Mouse (Mus musculus): ENCODE data around the gene Olfr1428. TPM values are rescaled to one million over a fixed set of nuclear protein-coding genes. Genes with fewer than 3 reads are reported as not detected.

The Olfr1428 gene
- total and polyA plus RNA-seq, 3 experiments: not detected

GRCm38 (mm10) chr19:12113807-12114206 lies 1.9 kb downstream of the Olfr1428 start:
- Histone ChIP-seq H3K27me3 (replicated peaks) (no peaks in the 10 kb centered on the region), H3K79me2 (replicated peaks; ENCODE audit: control insufficient read depth, extremely low read depth, insufficient read depth, poor library complexity, severe bottlenecking) (no peaks in the 10 kb centered on the region), H3K4me2 (ENCODE audit: insufficient read depth, low read depth, poor library complexity, severe bottlenecking) (no peak overlapping the region), H3K9ac (ENCODE audit: insufficient read depth, low read depth) (no peak overlapping the region), H3K27ac (ENCODE audit: insufficient read depth, low read depth) (no peak overlapping the region), H3K9me3 (replicated peaks; ENCODE audit: low read length) (no peaks in the 10 kb centered on the region), H3K36me3 (replicated peaks in 1 of 2; ENCODE audit: control insufficient read depth in 1 of 2, insufficient read depth in 1 of 2, low read length in 1 of 2) (no peaks in the 10 kb centered on the region), H3K4me1 (ENCODE audit: control insufficient read depth in 1 of 2, insufficient read depth in 2 of 2) (no peaks in the 10 kb centered on the region), H3K4me3 (replicated peaks in 1 of 3; ENCODE audit: low read depth in 2 of 3, low read length in 2 of 3, poor library complexity in 1 of 3) (no peak overlapping the region)
- TF ChIP-seq NRF1 (IDR thresholded peaks at IDR 0.05; ENCODE audit: low read depth, low read length) (no peak), MAFK (IDR thresholded peaks at IDR 0.05; ENCODE audit: insufficient replicate concordance, low read length) (peak; percentile 75), ZNF384 (IDR thresholded peaks at IDR 0.05; ENCODE audit: low read depth, low read length) (no peak), SIN3A (IDR thresholded peaks at IDR 0.05; ENCODE audit: low read length) (no peak), JUND (conservative IDR thresholded peaks at IDR 0.05; ENCODE audit: low read depth, low read length) (no peak), IRF4 (IDR thresholded peaks at IDR 0.05; ENCODE audit: low read depth, low read length) (no peak), UBTF (IDR thresholded peaks at IDR 0.05; ENCODE audit: low read depth, low read length) (no peak), GABPA (IDR thresholded peaks at IDR 0.05; ENCODE audit: insufficient replicate concordance, low read depth, low read length) (no peak)
- dilution Hi-C loops (cut with MboI; ENCODE audit: extremely low pct_ligation_motif_present, extremely low pct_unique_long_range_greater_than_20kb, low sequenced_read_pairs) (no loop called here), in situ Hi-C loops (cut with MboI; ENCODE audit: low pct_ligation_motif_present, low pct_unique_long_range_greater_than_20kb, low sequenced_read_pairs) (no loop called here)
- DNase-seq (ENCODE audit: extremely low read depth): no peak

DNA sequence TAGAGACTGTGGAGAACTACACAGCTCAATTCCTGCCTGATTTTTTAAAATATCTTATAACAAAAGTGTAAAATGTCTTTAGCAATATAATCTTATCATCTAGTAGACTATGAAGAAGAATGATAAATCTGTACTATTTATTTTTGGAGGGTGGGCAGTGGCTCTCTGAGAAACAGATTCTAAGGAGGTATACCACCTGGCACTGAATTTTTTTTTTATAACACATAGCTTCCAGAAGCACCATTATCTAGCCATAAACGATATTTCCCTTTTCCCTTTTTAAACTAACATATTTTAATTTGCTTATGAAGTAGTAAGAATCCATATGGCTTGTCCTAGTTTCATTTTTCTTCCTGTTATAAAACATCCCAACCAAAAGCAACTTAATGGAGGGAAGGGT lies 11.2 kb downstream of the Olfr1428 start:
- no peaks in the 10 kb centered on the region for H3K79me2 ChIP-seq (replicated peaks; ENCODE audit: control insufficient read depth, extremely low read depth, insufficient read depth, poor library complexity, severe bottlenecking)
- no peaks in the 10 kb centered on the region for H3K9me3 ChIP-seq (replicated peaks; ENCODE audit: low read length)
- no peak overlapping the region for H3K4me3 ChIP-seq (replicated peaks in 1 of 3; ENCODE audit: low read depth in 2 of 3, low read length in 2 of 3, poor library complexity in 1 of 3)
- no peak for DNase-seq (ENCODE audit: extremely low read depth)
- H3K36me3 ChIP-seq (replicated peaks in 1 of 2; ENCODE audit: control insufficient read depth in 1 of 2, insufficient read depth in 1 of 2, low read length in 1 of 2): no peaks in the 10 kb centered on the region
- dilution Hi-C loops (cut with MboI; ENCODE audit: extremely low pct_ligation_motif_present, extremely low pct_unique_long_range_greater_than_20kb, low sequenced_read_pairs) (no loop called here), in situ Hi-C loops (cut with MboI; ENCODE audit: low pct_ligation_motif_present, low pct_unique_long_range_greater_than_20kb, low sequenced_read_pairs) (no loop called here)
- H3K4me1 ChIP-seq (ENCODE audit: control insufficient read depth in 1 of 2, insufficient read depth in 2 of 2): no peaks in the 10 kb centered on the region
- no peak overlapping the region for H3K4me2 ChIP-seq (ENCODE audit: insufficient read depth, low read depth, poor library complexity, severe bottlenecking)
- H3K27ac ChIP-seq (ENCODE audit: insufficient read depth, low read depth): no peak overlapping the region
- H3K9ac ChIP-seq (ENCODE audit: insufficient read depth, low read depth): no peak overlapping the region
- no peak for TF ChIP-seq CHD2 (IDR thresholded peaks at IDR 0.05; ENCODE audit: low read length)
- no peak for TF ChIP-seq SIN3A (IDR thresholded peaks at IDR 0.05; ENCODE audit: low read length)
- TF ChIP-seq RCOR1 (conservative IDR thresholded peaks at IDR 0.05; ENCODE audit: low read depth, low read length): no peak
- TF ChIP-seq EP300 (IDR thresholded peaks at IDR 0.05; ENCODE audit: low read length): no peak
- no peak for TF ChIP-seq USF2 (conservative IDR thresholded peaks at IDR 0.05; ENCODE audit: low read depth, low read length)
- no peak for TF ChIP-seq JUN (IDR thresholded peaks at IDR 0.05; ENCODE audit: insufficient read depth, low read depth, low read length)
- TF ChIP-seq USF1 (IDR thresholded peaks at IDR 0.05; ENCODE audit: low read depth, low read length): no peak
- TF ChIP-seq MYC (IDR thresholded peaks at IDR 0.05; ENCODE audit: low read depth, low read length): no peak
- TF ChIP-seq MAZ (IDR thresholded peaks at IDR 0.05; ENCODE audit: low read depth, low read length): no peak
- no peak for TF ChIP-seq ELF1 (IDR thresholded peaks at IDR 0.05; ENCODE audit: low read depth, low read length)
- TF ChIP-seq NELFE (IDR thresholded peaks at IDR 0.05; ENCODE audit: low read depth, low read length): no peak
- TF ChIP-seq JUND (conservative IDR thresholded peaks at IDR 0.05; ENCODE audit: low read depth, low read length): no peak
- TF ChIP-seq UBTF (IDR thresholded peaks at IDR 0.05; ENCODE audit: low read depth, low read length): no peak
- TF ChIP-seq MXI1 (IDR thresholded peaks at IDR 0.05; ENCODE audit: low read depth, low read length): no peak
- no peaks in the 10 kb centered on the region for H3K27me3 ChIP-seq (replicated peaks)
